Mouse (Mus musculus) gonadal fat pad, adult 2 months (tissue): Measurements from ENCODE around the gene Fcer1g. TPM values are rescaled to one million over a fixed set of nuclear protein-coding genes. Genes with fewer than 3 reads are reported as not detected.

ENCODE experiments used
- DNase-seq: peaks from one replicate; pipeline ENCODE4 v3.0.0-alpha.2; 2012; ENCODE audit warnings: low read depth
- polyA plus RNA-seq: library from polyadenylated mRNA; depleted of rRNA; stranded (reverse); fragments of >200 nt; gene quantifications from 2 replicates; pipeline ENCODE4 v1.2.3, GENCODE M21; 2012

The Fcer1g gene
- polyA plus RNA-seq, 1 experiment: 71.7 TPM

GRCm38 (mm10) chr1:171216241-171216955 lies 17.8 kb downstream of the Fcer1g start:
- DNase-seq: no peak

- DNase-seq: no peak
Observed at GRCm38 (mm10) chr1:171213801-171214496, 20.2 kb downstream of the Fcer1g start, which contains the start of gene Nr1i3. Gene Nr1i3 (plus strand): TSS chr1:171213970.

GRCm38 (mm10) chr1:171212854-171213253 lies 21.3 kb downstream of the Fcer1g start:
- DNase-seq: no peak

- no peak for DNase-seq
Observed at GRCm38 (mm10) chr1:171209409-171209808, 24.8 kb downstream of the Fcer1g start.

- DNase-seq: no peak
Observed at GRCm38 (mm10) chr1:171205704-171206493, 28.3 kb downstream of the Fcer1g start.

GRCm38 (mm10) chr1:171204249-171204644 lies 29.9 kb downstream of the Fcer1g start:
- no peak for DNase-seq

GRCm38 (mm10) chr1:171203471-171204248 lies 30.5 kb downstream of the Fcer1g start:
- no peak for DNase-seq

- no peak for DNase-seq
Observed at GRCm38 (mm10) chr1:171200769-171201168, 33.4 kb downstream of the Fcer1g start.

GRCm38 (mm10) chr1:171199532-171199931 lies 34.6 kb downstream of the Fcer1g start:
- DNase-seq: no peak

- no peak for DNase-seq
Observed at GRCm38 (mm10) chr1:171195887-171196397, 38.2 kb downstream of the Fcer1g start, which contains the start of gene Pcp4l1. Gene Pcp4l1 (minus strand): TSS chr1:171196268.

- no peak for DNase-seq
Observed at GRCm38 (mm10) chr1:171195046-171195822, 38.9 kb downstream of the Fcer1g start.

GRCm38 (mm10) chr1:171193911-171194830 lies 40.0 kb downstream of the Fcer1g start:
- DNase-seq: no peak

GRCm38 (mm10) chr1:171193093-171193840 lies 40.9 kb downstream of the Fcer1g start:
- DNase-seq: no peak

GRCm38 (mm10) chr1:171192283-171192682 lies 41.9 kb downstream of the Fcer1g start:
- DNase-seq: no peak

GRCm38 (mm10) chr1:171190832-171191231 lies 43.3 kb downstream of the Fcer1g start:
- DNase-seq: no peak

- DNase-seq: no peak
Observed at GRCm38 (mm10) chr1:171189476-171190114, 44.6 kb downstream of the Fcer1g start.

- no peak for DNase-seq
Observed at GRCm38 (mm10) chr1:171189046-171189445, 45.1 kb downstream of the Fcer1g start.
